In genomic region chr1:10942979-10943378, GRCm38 (mm10) we compare ENCODE assay signal across 10 mouse cellular contexts.
DNase-seq lines count a peak whose midpoint lies in the region; ATAC-seq and TF ChIP-seq lines count a peak whose summit lies in the region.
"Had no signal": no experiment of that assay in that cellular context is flagged by ENCODE, and none has a peak within 500 bp of the region (broad histone marks: within the 10 kb centered on the region; RNA-seq: fewer than 3 reads in every experiment).

No protein-coding gene starts in this region.

- no peaks in the 10 kb centered on the region for H3K27me3 ChIP-seq in heart, embryonic 12.5 days (replicated peaks)
- H3K27me3 ChIP-seq in lung, postnatal 0 days (replicated peaks; ENCODE audit: insufficient read depth, low read length): no peaks in the 10 kb centered on the region

- H3K9ac ChIP-seq in heart, embryonic 12.5 days: no peak overlapping the region
- no peak overlapping the region for H3K9ac ChIP-seq in lung, postnatal 0 days (replicated peaks; ENCODE audit: low read depth)

- H3K27ac ChIP-seq in heart, embryonic 12.5 days (ENCODE audit: poor library complexity, severe bottlenecking): no peak overlapping the region
- H3K27ac ChIP-seq in lung, postnatal 0 days (ENCODE audit: low read length): no peak overlapping the region
- H3K27ac ChIP-seq: macrophage had no signal

- ATAC-seq in heart, embryonic 12.5 days (ENCODE audit: insufficient number of reproducible peaks, low FRiP score): no peak
- ATAC-seq in lung, postnatal 0 days: no peak
- ATAC-seq in common myeloid progenitor, adult 5-6 weeks (replicated peaks; ENCODE audit: low read depth, poor library complexity, severe bottlenecking): 0 out of 2 replicates have a peak, but pooled peaks have one; percentile 36
- ATAC-seq: hindbrain, embryonic 16.5 days had no signal

- no peak for TF ChIP-seq EP300 in lung, postnatal 0 days (IDR thresholded peaks at IDR 0.05)

- peak; percentile 58 for TF ChIP-seq CTCF in lung, postnatal 0 days (IDR thresholded peaks at IDR 0.05)

- no peak overlapping the region for H3K4me2 ChIP-seq in heart, embryonic 12.5 days
- no peak overlapping the region for H3K4me2 ChIP-seq in lung, postnatal 0 days (replicated peaks; ENCODE audit: low read depth, low read length)

- H3K9me3 ChIP-seq in heart, embryonic 12.5 days (replicated peaks): no peaks in the 10 kb centered on the region
- H3K9me3 ChIP-seq in lung, postnatal 0 days (ENCODE audit: low read length): no peaks in the 10 kb centered on the region

- H3K4me1 ChIP-seq in heart, embryonic 12.5 days (replicated peaks): no peaks in the 10 kb centered on the region
- no peaks in the 10 kb centered on the region for H3K4me1 ChIP-seq in lung, postnatal 0 days (ENCODE audit: insufficient read depth, low read depth, low read length)

- no peak overlapping the region for H3K4me3 ChIP-seq in heart, embryonic 12.5 days
- H3K4me3 ChIP-seq in lung, postnatal 0 days (ENCODE audit: low read depth, low read length): no peak overlapping the region

- 42% methylated on average over 4 of the region's 4 CpGs for WGBS in heart, embryonic 12.5 days
- WGBS in lung, postnatal 0 days: 27% methylated on average over 4 of the region's 4 CpGs

- peak; percentile 4 to 6 for DNase-seq in heart, adult 9 months (ENCODE audit: low spot score in 2 of 2)
- DNase-seq in lung, postnatal 0 days (ENCODE audit: low spot score): no peak
- DNase-seq in lung, adult 18-20 months: no peak
- peak; percentile 1 to 6 for DNase-seq in kidney, postnatal 36 days
- DNase-seq in ovary, postnatal 14 days (ENCODE audit: low spot score): no peak
- DNase-seq: cerebellum, postnatal 36 days had no signal

- H3K36me3 ChIP-seq in heart, embryonic 12.5 days: no peaks in the 10 kb centered on the region
- H3K36me3 ChIP-seq in lung, postnatal 0 days (ENCODE audit: insufficient read depth, low read length): no peaks in the 10 kb centered on the region

Comparison
In these comparisons a context has a peak if more than half of its experiments do, and no peak if none do; other contexts are left out.
1. DNase-seq: peak in heart, adult 9 months (2 of 2) and kidney, postnatal 36 days (2 of 2); none in lung, postnatal 0 days (single experiment), lung, adult 18-20 months (0 of 2) and ovary, postnatal 14 days (single experiment).